Mouse (Mus musculus): ENCODE results near the gene Spint2. TPM values are rescaled to one million over a fixed set of nuclear protein-coding genes. Genes with fewer than 3 reads are reported as not detected.

Spint2 gene
- polyA plus RNA-seq, 1 experiment from 2014 or later, result 84.8 TPM

DNA sequence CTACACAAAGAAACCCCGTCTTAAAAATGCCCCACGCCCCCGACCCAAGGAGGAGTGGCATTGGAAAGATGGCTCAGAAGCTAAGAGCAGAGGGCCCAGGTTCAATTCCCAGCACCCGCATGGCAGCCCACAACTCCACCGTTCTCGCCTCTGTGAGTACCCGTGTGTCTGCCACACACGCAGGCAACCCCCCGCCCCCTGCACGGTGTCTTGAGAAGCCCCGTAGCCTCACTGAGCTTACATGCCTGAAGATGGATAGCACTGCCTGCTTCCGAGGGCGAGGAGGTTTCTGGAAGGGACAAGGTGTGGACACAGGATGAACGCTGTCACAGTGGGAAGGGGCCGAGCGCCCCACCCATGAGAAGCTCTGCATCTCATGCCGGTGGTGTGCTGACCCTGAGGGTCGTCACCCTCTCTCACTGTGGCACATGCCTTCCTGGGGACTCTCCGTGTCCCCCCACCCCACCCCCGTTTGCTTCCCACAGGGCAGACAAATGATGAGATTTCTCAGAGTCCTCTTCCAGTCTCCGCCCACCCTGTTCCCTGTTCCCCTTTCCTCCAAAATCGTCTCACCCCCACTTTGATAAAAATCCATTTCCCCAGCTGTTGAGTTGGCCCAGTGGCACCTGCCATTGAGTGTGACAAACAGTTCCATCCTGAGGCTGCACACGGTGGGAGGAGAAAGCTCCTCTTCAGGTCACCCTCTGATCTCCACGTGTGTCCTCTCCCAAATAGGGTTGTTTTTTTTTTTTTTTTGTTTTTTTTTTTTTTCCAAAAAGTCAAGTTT, 14.3 kb upstream of the Spint2 start:
- no peaks in the 10 kb centered on the region for H3K27me3 ChIP-seq (ENCODE audit: insufficient read depth, low read length)
- H3K4me1 ChIP-seq (ENCODE audit: insufficient read depth), result peaks cover 7% of the 10 kb centered on the region
- DNase-seq, result no peak
- no peaks in the 10 kb centered on the region for H3K9me3 ChIP-seq (ENCODE audit: low read length)
- WGBS (ENCODE audit: insufficient replicate concordance), result 76% methylated on average over 24 of the region's 24 CpGs
- H3K9ac ChIP-seq (replicated peaks), result no peak overlapping the region
- TF ChIP-seq CTCF (IDR thresholded peaks at IDR 0.05; ENCODE audit: low read depth) (no peak), EP300 (IDR thresholded peaks at IDR 0.05; ENCODE audit: low read depth) (no peak)
- ATAC-seq, result no peak
- H3K4me2 ChIP-seq (ENCODE audit: low read depth, low read length), result no peak overlapping the region
- H3K36me3 ChIP-seq (replicated peaks; ENCODE audit: insufficient read depth, low read length), result no peaks in the 10 kb centered on the region
- H3K27ac ChIP-seq (ENCODE audit: low read depth), result no peak overlapping the region
- no peak overlapping the region for H3K4me3 ChIP-seq (ENCODE audit: low read depth, low read length)

DNA sequence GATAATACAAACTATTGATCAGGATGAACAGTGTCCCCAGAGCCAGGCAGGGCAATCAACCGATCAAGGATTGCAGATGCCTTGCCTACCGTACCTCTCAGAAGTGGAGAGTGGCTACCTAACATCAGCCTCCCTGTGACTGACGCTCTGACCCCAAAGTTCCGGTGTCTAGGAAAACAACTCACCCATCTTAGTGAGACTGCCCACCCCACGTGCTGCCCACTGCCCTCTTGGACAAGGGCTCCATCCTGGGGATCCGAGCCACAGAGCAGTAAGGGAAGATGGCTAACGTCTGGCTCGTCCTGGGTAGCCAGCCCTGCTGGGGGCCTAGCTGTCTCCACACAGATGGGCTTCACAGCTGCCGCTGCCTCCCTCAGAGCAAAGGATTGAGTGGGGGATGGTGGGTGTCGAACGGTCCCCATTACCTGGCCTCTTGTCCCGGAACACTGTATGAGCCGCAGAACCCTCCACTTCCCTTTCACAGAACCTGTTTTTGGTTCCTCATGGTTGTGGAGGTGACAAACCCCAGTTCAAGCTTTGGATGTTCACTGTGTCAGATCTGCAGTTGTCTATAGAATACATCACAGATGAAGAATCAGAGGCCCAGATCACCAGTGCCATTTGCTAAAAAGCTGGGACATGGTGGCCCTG, 12.5 kb upstream of the Spint2 start:
- Histone ChIP-seq H3K27me3 (ENCODE audit: insufficient read depth, low read length) (0 out of 2 replicates have a peak, but pooled peaks cover 7% of the 10 kb centered on the region), H3K27ac (ENCODE audit: low read depth) (no peak overlapping the region), H3K9me3 (ENCODE audit: low read length) (no peaks in the 10 kb centered on the region), H3K4me1 (ENCODE audit: insufficient read depth) (peaks cover 15% of the 10 kb centered on the region), H3K4me2 (ENCODE audit: low read depth, low read length) (no peak overlapping the region), H3K4me3 (ENCODE audit: low read depth, low read length) (no peak overlapping the region), H3K9ac (replicated peaks) (no peak overlapping the region), H3K36me3 (replicated peaks; ENCODE audit: insufficient read depth, low read length) (no peaks in the 10 kb centered on the region)
- no peak for DNase-seq
- WGBS (ENCODE audit: insufficient replicate concordance), result 75% methylated on average over 13 of the region's 13 CpGs
- no peak for TF ChIP-seq CTCF (IDR thresholded peaks at IDR 0.05; ENCODE audit: low read depth)
- TF ChIP-seq EP300 (IDR thresholded peaks at IDR 0.05; ENCODE audit: low read depth), result no peak
- no peak for ATAC-seq

DNA sequence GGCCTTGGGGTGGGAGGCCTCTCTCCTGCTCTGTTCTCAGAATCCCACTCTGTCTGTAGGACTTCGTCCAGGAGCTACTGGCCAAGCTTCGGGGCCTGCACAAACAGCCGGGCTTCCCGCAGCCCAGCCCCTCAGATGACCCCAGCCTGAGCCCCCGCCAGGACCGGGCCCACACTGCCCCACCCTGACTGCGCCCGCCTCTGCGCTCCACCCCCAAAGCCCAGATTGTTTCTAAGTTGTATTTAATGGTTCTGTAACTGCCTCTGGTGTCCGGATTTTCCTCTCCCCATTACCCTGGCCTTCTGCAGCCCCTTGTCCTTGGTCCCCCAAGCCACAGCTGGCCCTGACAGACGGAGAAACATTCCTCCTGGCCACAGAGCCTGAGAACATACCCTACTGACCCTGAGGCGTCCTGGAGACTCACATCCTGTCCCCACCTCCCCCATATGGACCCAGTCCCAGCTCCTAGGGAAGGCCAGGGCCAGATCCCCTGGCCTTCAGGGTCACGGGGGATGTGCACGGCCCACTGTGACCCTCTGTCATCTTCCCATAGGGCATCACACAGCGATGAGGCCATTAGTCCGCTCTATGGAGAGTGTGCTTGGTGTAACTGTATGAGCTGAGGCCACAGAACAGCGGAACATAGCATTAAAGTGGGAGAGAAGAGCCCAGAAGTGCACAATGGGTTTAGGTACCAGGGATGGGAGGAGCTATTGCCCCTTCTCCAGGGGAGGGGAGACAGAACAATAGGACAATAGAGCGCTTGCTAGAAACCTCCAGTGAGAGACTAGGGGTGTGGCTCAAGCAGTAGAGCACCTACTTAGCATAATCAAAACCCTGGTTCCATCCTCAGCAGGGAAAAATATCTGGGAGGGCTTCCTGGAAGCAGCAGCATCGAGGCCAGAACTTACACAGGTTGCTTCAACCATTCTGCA, 11.7 kb upstream of the Spint2 start:
- DNase-seq, result no peak
- Histone ChIP-seq H3K27ac (ENCODE audit: low read depth) (no peak overlapping the region), H3K4me2 (ENCODE audit: low read depth, low read length) (no peak overlapping the region), H3K9ac (replicated peaks) (no peak overlapping the region), H3K36me3 (replicated peaks; ENCODE audit: insufficient read depth, low read length) (no peaks in the 10 kb centered on the region), H3K4me3 (ENCODE audit: low read depth, low read length) (no peak overlapping the region), H3K4me1 (ENCODE audit: insufficient read depth) (peaks cover 22% of the 10 kb centered on the region), H3K9me3 (ENCODE audit: low read length) (no peaks in the 10 kb centered on the region), H3K27me3 (ENCODE audit: insufficient read depth, low read length) (0 out of 2 replicates have a peak, but pooled peaks cover 7% of the 10 kb centered on the region)
- no peak for ATAC-seq
- 72% methylated on average over 19 of the region's 19 CpGs for WGBS (ENCODE audit: insufficient replicate concordance)
- no peak for TF ChIP-seq EP300 (IDR thresholded peaks at IDR 0.05; ENCODE audit: low read depth)
- no peak for TF ChIP-seq CTCF (IDR thresholded peaks at IDR 0.05; ENCODE audit: low read depth)

DNA sequence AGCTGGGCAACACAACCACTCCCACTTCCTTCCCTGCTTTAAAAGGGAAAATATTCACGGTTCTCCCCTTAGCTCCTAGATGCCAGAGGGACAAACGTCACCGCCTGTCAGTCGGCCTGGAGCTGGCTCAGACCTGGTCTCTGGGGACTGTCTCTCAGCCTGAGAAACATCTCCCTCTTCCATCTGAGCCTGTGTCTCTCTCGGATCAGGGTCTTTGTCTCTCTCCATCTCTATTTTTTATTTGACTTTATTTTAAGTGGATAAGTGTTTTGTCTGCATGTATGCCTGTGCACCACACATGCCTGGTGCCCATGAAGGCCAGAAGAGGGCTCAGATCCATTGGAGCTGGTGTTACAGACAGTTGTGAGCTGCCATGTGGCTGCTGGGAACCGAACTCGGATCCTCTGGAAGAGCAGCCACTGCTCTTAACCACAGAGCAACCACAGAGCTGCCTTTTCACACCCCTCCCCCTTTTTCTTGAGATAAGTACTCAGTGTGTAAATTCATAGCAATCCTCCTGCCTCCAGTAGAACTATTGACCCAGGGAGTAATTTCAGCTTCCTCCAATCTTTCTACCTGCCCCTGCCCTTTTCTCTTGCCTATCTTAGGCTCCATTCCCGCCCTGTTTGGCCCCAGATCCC, 10.9 kb upstream of the Spint2 start:
- Histone ChIP-seq H3K9me3 (ENCODE audit: low read length) (no peaks in the 10 kb centered on the region), H3K27ac (ENCODE audit: low read depth) (no peak overlapping the region), H3K4me3 (ENCODE audit: low read depth, low read length) (no peak overlapping the region), H3K9ac (replicated peaks) (no peak overlapping the region), H3K4me1 (ENCODE audit: insufficient read depth) (peaks cover 22% of the 10 kb centered on the region), H3K36me3 (replicated peaks; ENCODE audit: insufficient read depth, low read length) (no peaks in the 10 kb centered on the region), H3K27me3 (ENCODE audit: insufficient read depth, low read length) (0 out of 2 replicates have a peak, but pooled peaks cover 7% of the 10 kb centered on the region), H3K4me2 (ENCODE audit: low read depth, low read length) (no peak overlapping the region)
- ATAC-seq, result no peak
- WGBS (ENCODE audit: insufficient replicate concordance), result 36% methylated on average over 8 of the region's 8 CpGs
- no peak for DNase-seq
- no peak for TF ChIP-seq CTCF (IDR thresholded peaks at IDR 0.05; ENCODE audit: low read depth)
- TF ChIP-seq EP300 (IDR thresholded peaks at IDR 0.05; ENCODE audit: low read depth), result no peak

DNA sequence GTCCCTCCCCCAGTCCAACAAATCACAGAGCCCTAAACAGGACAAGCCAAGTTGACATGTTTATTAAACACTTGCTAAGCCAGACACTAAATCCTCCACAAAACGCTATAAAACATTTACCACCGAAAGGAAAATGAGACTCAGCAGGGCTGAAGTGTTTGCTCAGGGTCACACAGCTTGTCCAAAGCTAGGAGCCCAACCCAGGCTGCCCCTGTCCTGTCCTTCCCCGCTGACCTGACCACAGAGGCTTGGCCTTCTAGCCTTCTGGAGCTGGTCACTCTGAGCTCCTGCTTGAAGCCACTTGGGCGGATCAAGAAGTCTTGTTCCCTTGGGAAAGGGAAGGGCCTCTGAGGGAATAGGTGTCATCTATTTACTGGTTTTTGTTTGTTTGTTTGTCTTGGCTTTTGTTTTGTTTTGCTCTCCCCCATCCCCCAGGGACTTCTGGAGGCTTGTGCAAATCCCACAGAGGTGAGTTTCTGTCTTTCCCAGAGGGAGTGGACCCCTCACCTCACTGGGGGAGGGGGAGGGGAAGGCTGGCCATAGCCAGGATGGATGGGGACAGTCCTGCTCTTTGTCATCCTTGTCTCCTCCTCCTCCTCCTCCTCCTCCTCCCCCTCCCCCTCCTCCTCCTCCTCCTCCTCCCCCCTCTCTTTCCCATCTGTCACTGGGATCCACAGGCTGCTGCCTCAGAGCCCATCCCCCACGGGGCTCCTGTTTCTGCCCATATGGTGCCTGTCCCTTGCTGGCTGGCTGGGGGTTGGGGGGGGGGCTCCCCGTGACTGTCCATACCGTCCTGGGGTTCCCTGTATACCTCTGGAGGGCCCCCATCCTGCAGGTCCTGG, 10.1 kb upstream of the Spint2 start:
- ATAC-seq (no peak), DNase-seq (no peak)
- no peak overlapping the region for H3K9ac ChIP-seq (replicated peaks)
- H3K27ac ChIP-seq (ENCODE audit: low read depth), result no peak overlapping the region
- no peak overlapping the region for H3K4me3 ChIP-seq (ENCODE audit: low read depth, low read length)
- peaks cover 22% of the 10 kb centered on the region for H3K4me1 ChIP-seq (ENCODE audit: insufficient read depth)
- 44% methylated on average over 7 of the region's 7 CpGs for WGBS (ENCODE audit: insufficient replicate concordance)
- H3K9me3 ChIP-seq (ENCODE audit: low read length), result no peaks in the 10 kb centered on the region
- H3K36me3 ChIP-seq (replicated peaks; ENCODE audit: insufficient read depth, low read length), result no peaks in the 10 kb centered on the region
- no peak overlapping the region for H3K4me2 ChIP-seq (ENCODE audit: low read depth, low read length)
- 0 out of 2 replicates have a peak, but pooled peaks cover 7% of the 10 kb centered on the region for H3K27me3 ChIP-seq (ENCODE audit: insufficient read depth, low read length)
- TF ChIP-seq CTCF (IDR thresholded peaks at IDR 0.05; ENCODE audit: low read depth) (no peak), EP300 (IDR thresholded peaks at IDR 0.05; ENCODE audit: low read depth) (no peak)
